Mouse (Mus musculus) ES-E14 (cell line): ENCODE measurements around the gene Frmd5.

ENCODE experiments used
- CHD2 ChIP-seq: IDR thresholded peaks from 2 replicates; pipeline ENCODE4 v1.6.1; 2014; ENCODE audit warnings: mild to moderate bottlenecking, low read depth, low read length, inconsistent platforms
- HCFC1 ChIP-seq: IDR thresholded peaks from 2 replicates; pipeline ENCODE4 v1.6.1; 2012; ENCODE audit warnings: low read length, inconsistent platforms, borderline replicate concordance; ENCODE audit not compliant: insufficient read depth
- ZC3H11A ChIP-seq: IDR thresholded peaks from 2 replicates; pipeline ENCODE4 v1.6.1; 2012; ENCODE audit warnings: low read depth, mild to moderate bottlenecking, inconsistent platforms, low read length, borderline replicate concordance
- ZNF384 ChIP-seq: IDR thresholded peaks from 2 replicates; pipeline ENCODE4 v1.6.1; 2012; ENCODE audit warnings: low read depth, low read length, inconsistent platforms

- no peak for TF ChIP-seq ZC3H11A
- TF ChIP-seq CHD2, result no peak
- TF ChIP-seq ZNF384, result no peak
- TF ChIP-seq HCFC1, result no peak
These were observed 186.2 kb downstream of the Frmd5 start for GRCm38 (mm10) chr2:121620582-121621261.
